Mouse (Mus musculus) liver, embryonic 14 days (tissue): ENCODE measurements around the gene Matn3. TPM values are rescaled to one million over a fixed set of nuclear protein-coding genes. Genes with fewer than 3 reads are reported as not detected.

ENCODE experiments used
- polyA plus RNA-seq: library from polyadenylated mRNA; depleted of rRNA; stranded (reverse); fragments of >200 nt; gene quantifications from 2 replicates; pipeline ENCODE4 v1.2.3, GENCODE M21; 2012; rRNA removed

Matn3 gene
- polyA plus RNA-seq = 0.05 and 0.08 TPM in 2 replicates

DNA sequence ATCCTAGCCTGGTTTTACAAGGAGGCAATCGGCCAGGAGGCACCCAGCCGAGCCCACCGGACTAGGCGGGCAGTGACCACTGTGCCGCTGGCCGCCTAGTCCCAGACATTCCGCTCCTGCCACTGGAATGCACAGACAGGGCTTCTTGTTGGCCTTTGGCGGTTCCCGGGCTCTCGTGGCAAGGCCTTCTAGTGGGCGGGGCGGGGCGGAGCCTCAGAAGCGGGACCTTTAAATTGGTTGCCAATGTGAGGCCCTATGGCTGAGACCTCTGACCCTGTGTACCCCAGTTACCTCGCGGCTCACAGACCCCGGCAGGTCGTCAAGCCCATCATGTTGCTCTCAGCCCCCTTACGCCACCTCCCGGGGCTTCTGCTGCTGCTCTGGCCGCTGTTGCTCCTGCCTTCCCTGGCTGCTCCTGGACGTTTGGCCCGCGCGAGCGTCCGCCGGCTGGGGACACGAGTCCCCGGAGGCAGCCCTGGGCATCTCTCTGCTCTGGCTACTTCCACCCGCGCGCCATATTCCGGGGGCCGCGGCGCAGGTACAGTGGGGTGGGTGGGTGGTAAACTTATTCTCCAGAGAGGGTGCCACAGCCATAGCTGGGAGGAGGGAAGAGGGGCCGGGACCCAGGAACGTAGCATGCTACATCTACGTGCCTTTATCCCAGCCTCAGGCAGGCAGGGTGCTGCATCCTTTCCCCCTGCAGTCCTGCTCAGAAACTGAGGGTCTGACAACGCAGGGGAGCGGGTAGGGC is at the start of gene Matn3:
Gene Matn3, plus strand, starts transcription at position 216 of the 751 bp plus-strand sequence.

DNA sequence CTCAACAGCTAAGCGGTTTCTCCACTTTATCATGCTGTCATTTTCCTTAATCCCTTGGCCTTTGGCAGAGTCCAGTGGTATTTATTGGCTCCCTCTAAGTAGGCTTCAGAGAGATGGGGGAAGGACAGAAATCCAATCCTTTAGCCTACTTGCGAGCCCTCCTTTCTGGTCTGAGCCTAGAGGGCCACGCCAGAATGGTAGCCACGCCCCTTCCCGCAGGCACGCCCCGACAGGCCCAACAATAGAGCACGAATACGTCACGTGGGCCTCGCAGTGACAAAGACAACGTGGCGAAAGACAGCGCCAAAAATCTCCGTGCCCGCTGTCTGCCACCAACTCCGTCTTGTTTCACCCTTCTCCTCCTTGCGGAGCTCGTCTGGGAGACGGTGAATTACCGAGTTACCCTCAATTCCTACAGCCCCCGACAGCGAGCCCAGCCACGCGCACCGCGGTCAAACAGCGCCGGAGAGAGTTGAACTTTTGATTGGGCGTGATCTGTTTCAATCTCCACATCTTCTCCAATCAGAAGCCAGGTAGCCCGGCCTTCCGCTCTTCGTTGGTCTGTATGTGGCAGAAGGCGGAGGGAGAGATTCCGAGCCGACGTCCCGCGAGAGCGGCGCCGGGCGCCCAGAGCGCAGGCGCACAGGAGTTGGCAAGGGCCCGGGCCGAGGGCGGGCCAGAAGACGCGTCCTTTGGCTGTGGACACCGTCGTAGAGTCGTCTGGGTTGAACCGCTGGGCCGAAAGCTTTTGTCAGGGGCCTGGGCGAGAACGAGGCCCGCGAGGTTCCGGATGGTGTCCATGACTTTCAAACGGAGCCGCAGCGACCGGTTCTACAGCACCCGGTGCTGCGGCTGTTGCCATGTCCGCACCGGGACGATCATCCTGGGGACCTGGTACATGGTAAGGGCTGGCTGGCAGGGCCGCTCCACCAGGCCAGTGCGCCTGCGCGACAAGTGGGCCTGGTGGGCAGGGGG is 26.0 kb upstream of the Matn3 start, which contains the start of gene Laptm4a:
Gene Laptm4a, plus strand, starts transcription at position 271 of the 975 bp plus-strand sequence.

DNA sequence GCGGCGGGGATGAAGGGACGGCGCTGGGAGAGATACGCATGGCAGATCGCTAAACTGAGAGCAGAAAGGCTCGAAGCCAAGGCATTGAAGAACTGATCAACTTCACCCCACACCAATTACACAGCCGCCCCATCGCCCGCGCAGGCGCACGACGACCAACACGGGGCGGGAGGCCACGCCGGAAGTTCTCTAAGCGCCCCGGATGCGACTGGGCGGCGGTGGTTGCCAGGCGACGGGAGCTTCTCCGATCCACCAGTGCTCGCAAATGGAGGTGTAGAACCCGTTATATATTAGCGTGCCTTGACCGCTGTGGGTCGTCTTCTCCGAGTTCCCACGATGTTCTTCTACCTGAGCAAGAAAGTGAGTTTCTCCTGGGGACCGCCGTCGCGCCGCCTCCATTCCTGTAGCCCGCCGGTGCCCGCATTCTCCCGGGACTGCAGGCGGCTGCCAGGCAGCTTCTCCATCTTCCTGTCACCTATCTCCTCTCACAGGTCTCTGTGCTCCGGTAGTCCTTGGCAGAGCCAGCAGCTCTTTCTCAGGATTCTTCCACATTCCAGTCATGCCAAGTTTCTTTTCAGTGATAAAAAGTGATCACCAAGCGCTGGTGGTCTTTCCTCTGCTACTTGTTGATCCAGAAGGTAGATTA is 26.2 kb downstream of the Matn3 start, which contains the start of gene Wdr35:
Gene Wdr35, plus strand, starts transcription at position 73 of the 646 bp plus-strand sequence.

Other genes with a start within 250 kb of the Matn3 start
- 14.4 and 14.8 TPM in 2 replicates for gene Sdc1, start 176.6 kb upstream of the Matn3 start, polyA plus RNA-seq
- gene Laptm4a, start 26.3 kb upstream of the Matn3 start, polyA plus RNA-seq = 64.4 and 72.2 TPM in 2 replicates
- gene Wdr35, start 26.0 kb downstream of the Matn3 start, polyA plus RNA-seq = 0.67 and 0.71 TPM in 2 replicates
- 4.8 and 6.2 TPM in 2 replicates for gene Ttc32, start 82.1 kb downstream of the Matn3 start, polyA plus RNA-seq